Mouse (Mus musculus): ENCODE measurements at regions not wholly inside any gene's neighbourhood (a gene's known extent, or its start where the extent isn't known, plus 50 kb on each side); places are given as distances from the start of the nearest gene placed in this dataset.
A peak's percentile ranks its signal among the peaks of the same experiment; 100 is the strongest.
"Not testable (repeated sequence)": the region's sequence is repeated elsewhere in the genome, so short reads cannot be mapped to it uniquely, and the experiment has no call there.

DNA sequence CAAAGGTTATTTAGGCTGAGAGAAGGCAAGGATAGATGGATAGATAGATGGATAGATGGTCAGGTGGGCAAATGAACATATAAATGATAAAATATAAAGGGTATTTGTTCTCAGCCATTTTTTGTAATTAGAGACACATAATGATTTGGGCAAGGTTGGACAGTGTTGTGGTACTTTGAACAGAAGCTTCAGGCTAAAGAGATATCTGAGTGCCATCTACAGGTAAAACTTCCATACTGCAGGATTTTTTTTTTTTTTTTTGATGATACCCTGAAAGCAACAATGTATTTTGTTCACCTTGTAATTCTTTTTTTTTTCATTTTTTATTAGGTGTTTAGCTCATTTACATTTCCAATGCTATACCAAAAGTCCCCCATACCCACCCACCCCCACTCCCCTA, 110.1 kb upstream of the Trabd2b start:
- no peak for DNase-seq (ENCODE audit: low spot score in 2 of 2)
- intact Hi-C loops (cut with DNase I) = no loop called here

- intact Hi-C loops (cut with DNase I) = not testable (repeated sequence)
Measured at GRCm38 (mm10) chr4:114298517-114298916, 108.0 kb upstream of the Trabd2b start.

GRCm38 (mm10) chr4:114300390-114301012, 106.0 kb upstream of the Trabd2b start:
- intact Hi-C loops (cut with DNase I) = loop anchor here (5.0 kb wide), 1 partner anchor 337 kb away; no protein-coding TSS in a partner anchor
- peak; percentile 53 to 82 for DNase-seq (ENCODE audit: low spot score in 2 of 2)

More at GRCm38 (mm10) chr4:114298517-114298916, 108.0 kb upstream of the Trabd2b start:
- DNase-seq (ENCODE audit: low spot score in 2 of 2) = not testable (repeated sequence)

GRCm38 (mm10) chr4:114304654-114305053, 101.9 kb upstream of the Trabd2b start:
- intact Hi-C loops (cut with DNase I) = loop anchor here (5.0 kb wide), 1 partner anchor 333 kb away; no protein-coding TSS in a partner anchor
- DNase-seq (ENCODE audit: low spot score in 2 of 2) = no peak

DNA sequence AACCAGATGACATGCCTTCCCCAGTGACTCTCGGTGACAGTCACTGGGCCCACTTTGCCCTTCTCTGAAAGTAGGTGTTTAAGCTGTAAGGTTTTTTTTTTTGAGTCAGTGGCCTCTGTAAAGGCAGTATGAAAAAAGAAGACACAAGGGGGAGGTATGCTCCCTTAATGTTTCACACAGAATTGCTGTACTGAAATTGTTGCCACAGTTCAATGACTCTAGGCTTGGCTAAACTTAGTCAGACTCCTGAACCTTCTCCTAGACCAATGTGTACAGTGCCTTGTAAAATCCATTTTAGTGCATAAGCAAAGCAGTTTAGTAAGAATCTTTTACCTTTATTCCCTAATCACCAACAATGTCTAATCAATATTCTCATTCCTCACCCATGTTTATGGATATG, 99.0 kb upstream of the Trabd2b start:
- DNase-seq (ENCODE audit: low spot score in 2 of 2) = no peak
- intact Hi-C loops (cut with DNase I) = no loop called here

DNA sequence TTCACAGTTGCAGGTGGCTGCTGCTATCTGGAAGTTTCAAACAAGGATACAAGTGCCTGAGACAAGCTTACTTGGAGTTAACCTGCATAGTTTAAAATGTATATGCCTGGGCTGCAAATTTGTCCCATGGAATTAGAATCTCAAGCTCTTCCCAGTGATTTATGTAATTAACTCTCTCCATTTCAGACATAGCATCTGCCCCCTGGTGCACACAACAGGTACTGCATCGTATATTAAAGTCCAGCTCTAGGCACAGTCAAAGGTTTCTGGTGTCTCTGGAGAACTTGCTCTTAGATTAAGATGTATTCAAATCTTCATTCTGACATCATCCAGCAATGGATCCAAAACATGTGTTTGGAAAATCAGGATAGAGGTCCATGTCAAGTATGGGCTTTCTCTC, 98.0 kb upstream of the Trabd2b start:
- peak in 1 of 2 experiments; percentile 26 for DNase-seq (ENCODE audit: low spot score in 2 of 2)
- intact Hi-C loops (cut with DNase I) = no loop called here

DNA sequence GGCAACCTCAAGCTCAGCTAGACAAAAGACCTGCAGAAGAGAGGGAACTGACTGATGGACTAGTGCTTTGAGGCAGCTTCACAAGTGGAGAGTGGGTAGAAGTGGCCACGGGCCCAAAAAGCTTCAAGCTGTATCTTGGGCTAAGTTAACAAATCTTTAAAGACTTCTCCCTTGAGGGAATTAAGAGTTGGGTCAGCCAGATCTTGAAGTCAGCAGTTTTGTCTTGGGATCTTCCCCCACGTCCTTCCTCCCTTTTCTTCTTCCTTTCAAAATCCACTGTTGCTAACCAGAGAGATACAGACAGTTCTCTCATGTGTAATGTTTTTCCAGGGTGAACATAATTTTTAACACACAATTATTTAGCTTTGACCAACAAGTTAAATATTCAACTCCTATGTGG, 91.5 kb upstream of the Trabd2b start:
- intact Hi-C loops (cut with DNase I) = no loop called here
- DNase-seq (ENCODE audit: low spot score in 2 of 2) = no peak

GRCm38 (mm10) chr4:114315556-114315955, 91.0 kb upstream of the Trabd2b start:
- DNase-seq (ENCODE audit: low spot score in 2 of 2) = no peak
- intact Hi-C loops (cut with DNase I) = no loop called here

- intact Hi-C loops (cut with DNase I) = no loop called here
- no peak for DNase-seq (ENCODE audit: low spot score in 2 of 2)
Measured at GRCm38 (mm10) chr4:114317076-114317475, 89.4 kb upstream of the Trabd2b start.

GRCm38 (mm10) chr4:114320076-114320475, 86.4 kb upstream of the Trabd2b start:
- no peak for DNase-seq (ENCODE audit: low spot score in 2 of 2)
- intact Hi-C loops (cut with DNase I) = no loop called here

DNA sequence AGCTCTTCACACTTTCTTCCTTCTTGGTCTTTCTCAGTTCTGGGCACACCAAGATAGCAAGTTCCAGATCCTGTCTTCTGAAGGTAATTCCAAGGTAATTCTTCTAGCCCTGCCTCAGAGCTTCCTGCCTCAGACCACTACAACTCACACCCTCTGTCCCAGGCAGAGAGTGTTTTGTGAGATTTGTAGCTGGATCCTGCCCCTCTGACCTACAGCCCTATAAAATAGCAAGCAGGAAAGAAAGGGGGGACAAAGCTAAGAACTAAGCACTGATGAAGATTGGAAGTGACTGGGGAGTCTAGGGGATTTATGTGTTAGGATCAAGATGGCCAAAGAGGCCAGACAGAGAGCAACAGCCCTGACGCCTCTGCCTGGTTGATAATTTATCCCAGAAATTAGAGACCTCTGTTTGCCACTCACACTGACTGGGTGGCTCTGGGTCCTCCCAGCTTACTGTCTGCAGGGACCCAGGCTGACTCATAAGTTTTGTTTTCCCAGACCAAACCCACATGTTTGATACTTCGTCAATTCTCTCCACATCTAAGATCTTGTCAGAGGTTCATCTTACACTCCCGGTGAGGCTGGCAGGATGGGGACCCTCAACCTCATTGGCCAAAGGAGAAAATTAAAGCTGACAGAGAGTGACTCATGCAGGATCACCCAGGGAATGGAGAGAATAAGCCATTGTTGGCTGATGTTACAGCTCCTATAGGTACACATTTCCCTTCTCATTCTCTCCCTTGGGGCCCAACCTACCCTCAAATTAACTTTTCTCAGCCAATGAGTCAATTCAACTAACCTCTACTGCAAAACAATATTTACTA, 84.8 kb upstream of the Trabd2b start:
- DNase-seq (ENCODE audit: low spot score in 2 of 2) = no peak
- intact Hi-C loops (cut with DNase I) = no loop called here

DNA sequence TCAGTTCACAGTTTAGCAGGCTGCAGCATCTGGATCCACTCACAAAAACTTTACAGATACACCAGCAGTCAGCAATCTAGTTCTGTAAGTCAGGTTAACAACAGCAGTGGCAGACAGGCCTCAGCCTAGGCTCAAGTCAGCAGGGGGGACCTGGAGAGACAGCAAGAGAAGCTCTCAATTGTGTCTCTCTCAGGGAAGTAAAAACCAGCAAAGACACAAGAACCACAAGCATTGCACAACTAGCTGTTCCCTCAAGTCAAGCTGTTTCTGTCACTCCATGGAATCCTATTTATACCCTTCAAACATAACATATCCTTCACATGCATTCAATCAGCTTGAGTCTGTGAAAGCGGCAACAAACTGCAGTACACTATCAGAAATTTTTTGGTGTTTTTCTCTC, 76.5 kb upstream of the Trabd2b start:
- intact Hi-C loops (cut with DNase I) = no loop called here
- no peak for DNase-seq (ENCODE audit: low spot score in 2 of 2)

DNA sequence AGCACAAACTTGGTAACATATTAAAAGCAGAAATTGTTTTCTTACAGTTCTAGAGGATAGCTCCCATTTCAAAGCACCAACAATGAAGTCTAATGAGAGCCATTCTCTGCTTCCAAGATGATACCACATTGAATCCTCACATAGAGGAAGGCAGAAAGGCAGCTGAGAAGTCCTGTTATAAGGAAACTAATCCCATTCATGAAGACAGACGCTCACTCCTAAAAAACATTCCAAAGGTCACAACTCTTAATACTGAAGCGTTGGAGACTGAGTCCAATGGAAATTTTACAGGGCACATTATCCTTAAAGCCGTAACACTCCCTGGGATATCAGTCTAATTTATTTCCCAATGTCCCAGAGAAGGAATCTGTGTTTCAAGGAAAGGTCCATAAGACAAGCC, 75.4 kb upstream of the Trabd2b start:
- DNase-seq (ENCODE audit: low spot score in 2 of 2) = no peak
- intact Hi-C loops (cut with DNase I) = no loop called here

DNA sequence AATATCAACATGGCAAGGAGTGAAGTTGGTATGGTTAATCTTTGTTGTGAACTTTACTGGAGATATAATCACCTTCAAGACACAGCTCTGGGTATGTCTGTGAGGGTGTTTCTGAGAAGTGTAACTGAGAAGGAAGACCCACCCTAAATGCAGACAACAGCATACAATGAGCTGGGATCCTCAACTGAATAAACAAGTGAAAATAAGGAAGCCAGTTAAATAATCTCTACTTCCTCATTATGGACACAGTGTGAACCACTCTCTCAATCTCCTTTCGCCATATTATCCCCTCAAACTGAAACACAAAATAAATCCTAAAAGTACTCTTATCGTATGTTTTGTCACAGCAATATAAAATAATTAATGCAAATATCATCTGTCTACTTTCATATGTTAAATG, 71.7 kb upstream of the Trabd2b start:
- intact Hi-C loops (cut with DNase I) = no loop called here
- DNase-seq (ENCODE audit: low spot score in 2 of 2) = no peak

GRCm38 (mm10) chr4:114336029-114336746, 70.3 kb upstream of the Trabd2b start:
- DNase-seq (ENCODE audit: low spot score in 2 of 2) = no peak
- intact Hi-C loops (cut with DNase I) = no loop called here

DNA sequence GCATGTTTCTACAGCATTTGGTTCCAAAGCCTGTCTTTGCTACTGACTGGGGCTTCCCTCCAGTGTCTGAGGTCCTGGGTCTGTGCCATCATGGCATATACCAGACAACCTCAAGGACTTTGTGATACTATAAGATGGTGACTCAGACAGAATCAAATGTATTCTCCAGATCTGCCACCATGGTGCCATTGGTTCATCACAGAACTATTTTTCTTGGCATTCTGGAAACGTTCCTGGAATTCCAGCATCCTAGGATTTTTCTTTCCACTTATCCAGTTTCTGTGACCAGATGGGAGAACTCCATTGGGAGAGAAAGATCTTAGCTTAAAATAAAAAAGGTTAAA, 69.8 kb upstream of the Trabd2b start:
- intact Hi-C loops (cut with DNase I) = no loop called here
- no peak for DNase-seq (ENCODE audit: low spot score in 2 of 2)

DNA sequence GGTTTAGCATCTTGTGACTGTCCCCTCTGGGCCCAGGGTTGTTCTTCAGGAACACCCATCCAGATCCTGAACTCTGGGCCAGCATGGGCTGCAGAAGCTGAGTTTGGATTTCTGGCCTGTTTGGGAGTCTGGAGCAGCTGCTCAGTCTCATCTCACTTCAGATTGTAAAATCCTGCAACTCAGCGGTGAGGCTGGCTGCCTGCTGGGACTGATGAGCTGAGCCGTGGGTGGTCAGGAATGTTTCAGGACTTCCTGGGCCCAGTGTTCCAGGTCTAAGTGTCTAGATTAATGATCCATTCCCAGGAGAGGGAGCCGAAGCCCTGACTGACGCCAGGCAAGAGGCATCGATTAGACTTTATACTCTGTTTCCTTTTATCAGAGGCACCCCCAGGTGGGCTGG, 66.7 kb upstream of the Trabd2b start:
- peak in 1 of 2 experiments; percentile 29 for DNase-seq (ENCODE audit: low spot score in 2 of 2)
- intact Hi-C loops (cut with DNase I) = loop anchor here (10.0 kb wide), 1 partner anchor 105 kb away; no protein-coding TSS in a partner anchor

DNA sequence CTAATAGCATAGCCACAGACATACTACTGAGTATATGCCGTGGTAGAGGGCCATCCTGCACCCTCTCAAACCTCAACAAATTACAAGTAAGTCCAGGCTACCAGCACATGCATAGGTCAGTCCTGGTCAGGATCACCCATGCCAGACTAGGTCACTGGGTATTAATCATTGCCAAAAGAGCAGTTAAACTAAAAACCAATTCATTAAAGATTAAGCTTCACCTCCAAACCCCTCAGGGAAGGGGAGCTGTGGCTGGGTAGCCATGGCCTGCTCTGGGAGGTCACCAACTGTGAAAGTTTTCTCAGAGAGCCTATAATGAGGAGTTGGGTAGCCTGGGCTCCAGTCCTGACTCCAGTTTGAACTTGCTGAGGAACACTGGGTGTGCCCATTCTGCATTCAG, 61.4 kb upstream of the Trabd2b start:
- intact Hi-C loops (cut with DNase I) = loop anchor here (10.0 kb wide), 1 partner anchor 100 kb away; no protein-coding TSS in a partner anchor
- no peak for DNase-seq (ENCODE audit: low spot score in 2 of 2)

DNA sequence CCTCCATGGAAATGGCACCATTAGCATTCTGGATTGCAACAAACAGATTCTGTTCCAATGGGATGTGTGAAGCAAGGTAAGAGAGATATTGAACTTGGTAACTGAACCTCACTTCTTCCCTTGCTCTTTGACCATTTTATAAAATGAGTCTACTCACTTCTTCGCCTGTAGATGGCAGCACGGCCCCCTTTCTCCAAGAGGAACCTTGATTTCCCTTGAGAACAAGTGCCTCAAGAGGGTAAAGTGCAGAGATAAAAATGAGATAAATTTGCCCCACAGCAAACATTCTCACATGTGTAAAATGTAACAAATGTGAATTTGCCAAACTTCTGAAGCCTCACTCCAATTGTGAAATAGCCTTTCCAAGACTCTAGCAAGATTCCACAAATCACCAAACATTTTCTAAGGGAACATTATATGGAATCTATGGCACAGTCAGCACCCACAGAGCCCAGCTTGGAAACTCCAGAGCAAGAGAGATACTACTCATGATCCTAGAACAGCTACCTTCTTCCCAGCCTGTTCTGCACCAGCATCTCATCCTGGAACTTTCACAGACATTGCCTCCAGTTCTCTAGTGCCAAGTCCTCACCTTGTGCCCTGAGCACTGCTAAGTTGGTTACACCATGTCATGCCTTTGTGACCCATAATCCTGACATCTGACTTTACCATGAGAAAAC, 60.3 kb upstream of the Trabd2b start:
- DNase-seq (ENCODE audit: low spot score in 2 of 2) = peak in 1 of 2 experiments; percentile 67
- intact Hi-C loops (cut with DNase I) = loop anchor here (1.0 to 10.0 kb wide), 3 partner anchors 59 to 291 kb away; no protein-coding TSS in a partner anchor

DNA sequence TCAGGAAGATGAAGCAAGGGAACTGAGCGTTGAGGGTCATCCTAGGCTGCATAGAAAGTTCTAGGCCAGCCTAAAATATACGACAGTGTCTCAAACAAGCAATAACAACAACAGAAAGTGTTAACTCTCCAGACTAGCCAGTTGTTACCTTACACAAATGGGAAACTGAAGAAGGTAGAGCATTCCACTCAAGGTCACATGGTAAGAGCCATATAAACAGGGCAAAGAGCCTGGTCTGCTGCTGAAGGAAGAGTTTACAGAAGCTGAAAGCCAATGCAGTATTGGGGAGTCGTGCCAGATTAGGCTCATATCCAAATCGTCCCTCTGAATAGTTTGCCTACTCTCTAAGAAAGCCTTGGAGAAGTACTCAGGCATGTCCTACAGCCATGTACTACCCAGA, 59.6 kb upstream of the Trabd2b start:
- DNase-seq (ENCODE audit: low spot score in 2 of 2) = no peak
- intact Hi-C loops (cut with DNase I) = loop anchor here (1.0 to 10.0 kb wide), 3 partner anchors 58 to 290 kb away; no protein-coding TSS in a partner anchor
